Mouse (Mus musculus) kidney, embryonic 15.5 days (tissue): ENCODE results near the gene Wnt3. TPM values are rescaled to one million over a fixed set of nuclear protein-coding genes. Genes with fewer than 3 reads are reported as not detected.

ENCODE experiments used
- ATAC-seq: fragments of 200-750 bp; cut with Nextera tagmentation; replicated peaks from 2 replicates; pipeline ENCODE4 v1.8.0; 2017; ENCODE audit warnings: moderate TSS enrichment; ENCODE audit not compliant: low FRiP score
- H3K27ac ChIP-seq: fragments of 300-500 bp; sonication (generic); 2 replicates; pipeline ENCODE4 v1.5.1; 2015; ENCODE audit warnings: mild to moderate bottlenecking, inconsistent platforms
- H3K27me3 ChIP-seq: fragments of 300-500 bp; sonication (generic); 2 replicates; pipeline ENCODE4 v1.6.1; 2015; ENCODE audit warnings: inconsistent platforms
- H3K36me3 ChIP-seq: fragments of 300-500 bp; sonication (generic); 2 replicates; pipeline ENCODE4 v1.6.1; 2015; ENCODE audit warnings: inconsistent platforms
- H3K4me1 ChIP-seq: fragments of 300-500 bp; sonication (generic); 2 replicates; pipeline ENCODE4 v1.6.1; 2015; ENCODE audit warnings: inconsistent platforms
- H3K4me2 ChIP-seq: fragments of 300-500 bp; sonication (generic); 2 replicates; pipeline ENCODE4 v1.6.1; 2015; ENCODE audit warnings: moderate library complexity, mild to moderate bottlenecking, inconsistent platforms
- H3K4me3 ChIP-seq: fragments of 300-500 bp; sonication (generic); replicated peaks from 2 replicates; pipeline ENCODE4 v1.5.1; 2015; ENCODE audit warnings: mild to moderate bottlenecking, inconsistent platforms
- H3K9ac ChIP-seq: fragments of 300-500 bp; sonication (generic); 2 replicates; pipeline ENCODE4 v1.6.1; 2015; ENCODE audit warnings: mild to moderate bottlenecking, inconsistent platforms
- H3K9me3 ChIP-seq: fragments of 300-500 bp; sonication (generic); replicated peaks from 2 replicates; pipeline ENCODE4 v1.6.1; 2016; ENCODE audit warnings: inconsistent platforms
- WGBS: fragments of 180-500 bp; shearing (Covaris S2); methylation state at CpG from one replicate; pipeline ENCODE4 v1.1.7; 2015; ENCODE audit warnings: mixed read lengths; 5-methylcytosine and 5-hydroxymethylcytosine counted together
- polyA plus RNA-seq: library from polyadenylated mRNA; unstranded; fragments of >200 nt; fragmentation: Nextera tagmentation; extraction: Ambion mirVana; gene quantifications from 2 replicates; pipeline ENCODE4 v1.2.1, GENCODE M21; 2015

Gene Wnt3
- polyA plus RNA-seq, 1 experiment from 2014 or later, result 0.19 TPM

GRCm38 (mm10) chr11:103827201-103827600 is 53.3 kb downstream of the Wnt3 start:
- no peaks in the 10 kb centered on the region for H3K27me3 ChIP-seq
- no peak overlapping the region for H3K4me3 ChIP-seq
- no peak overlapping the region for H3K9ac ChIP-seq
- no peak for ATAC-seq
- 88% methylated on average over 6 of the region's 6 CpGs for WGBS
- H3K36me3 ChIP-seq, result peaks cover 42% of the 10 kb centered on the region
- H3K4me2 ChIP-seq, result no peak overlapping the region
- no peak overlapping the region for H3K27ac ChIP-seq
- H3K4me1 ChIP-seq, result no peaks in the 10 kb centered on the region
- no peaks in the 10 kb centered on the region for H3K9me3 ChIP-seq

- Histone ChIP-seq H3K4me1 (no peaks in the 10 kb centered on the region), H3K9ac (no peak overlapping the region), H3K27ac (no peak overlapping the region), H3K4me2 (no peak overlapping the region), H3K9me3 (no peaks in the 10 kb centered on the region), H3K36me3 (peaks cover 26% of the 10 kb centered on the region), H3K27me3 (no peaks in the 10 kb centered on the region), H3K4me3 (no peak overlapping the region)
- ATAC-seq, result no peak
- 74% methylated on average over 7 of the region's 7 CpGs for WGBS
Observed at GRCm38 (mm10) chr11:103828866-103829265, 54.9 kb downstream of the Wnt3 start.

GRCm38 (mm10) chr11:103829956-103830355 is 56.0 kb downstream of the Wnt3 start:
- Histone ChIP-seq H3K4me3 (no peak overlapping the region), H3K36me3 (peaks cover 24% of the 10 kb centered on the region), H3K4me1 (no peaks in the 10 kb centered on the region), H3K4me2 (no peak overlapping the region), H3K9me3 (no peaks in the 10 kb centered on the region), H3K27ac (no peak overlapping the region), H3K27me3 (no peaks in the 10 kb centered on the region), H3K9ac (no peak overlapping the region)
- no peak for ATAC-seq
- WGBS, result 77% methylated on average over 4 of the region's 4 CpGs

- H3K9ac ChIP-seq, result no peak overlapping the region
- no peaks in the 10 kb centered on the region for H3K4me1 ChIP-seq
- no peak overlapping the region for H3K4me3 ChIP-seq
- ATAC-seq, result no peak
- no peaks in the 10 kb centered on the region for H3K9me3 ChIP-seq
- H3K27me3 ChIP-seq, result no peaks in the 10 kb centered on the region
- peaks cover 20% of the 10 kb centered on the region for H3K36me3 ChIP-seq
- no peak overlapping the region for H3K27ac ChIP-seq
- no peak overlapping the region for H3K4me2 ChIP-seq
- 90% methylated on average over 9 of the region's 9 CpGs for WGBS
Observed at GRCm38 (mm10) chr11:103830476-103830875, 56.5 kb downstream of the Wnt3 start.

GRCm38 (mm10) chr11:103831766-103832165 is 57.8 kb downstream of the Wnt3 start:
- Histone ChIP-seq H3K9me3 (no peaks in the 10 kb centered on the region), H3K27me3 (no peaks in the 10 kb centered on the region), H3K36me3 (peaks cover 13% of the 10 kb centered on the region), H3K27ac (no peak overlapping the region), H3K4me1 (no peaks in the 10 kb centered on the region), H3K4me2 (no peak overlapping the region), H3K9ac (no peak overlapping the region), H3K4me3 (no peak overlapping the region)
- 82% methylated on average over 3 of the region's 3 CpGs for WGBS
- ATAC-seq, result no peak

GRCm38 (mm10) chr11:103832331-103832730 is 58.4 kb downstream of the Wnt3 start:
- ATAC-seq, result no peak
- no peak overlapping the region for H3K4me2 ChIP-seq
- no peak overlapping the region for H3K4me3 ChIP-seq
- WGBS, result 88% methylated on average over 4 of the region's 4 CpGs
- H3K27me3 ChIP-seq, result no peaks in the 10 kb centered on the region
- H3K9ac ChIP-seq, result no peak overlapping the region
- no peak overlapping the region for H3K27ac ChIP-seq
- no peaks in the 10 kb centered on the region for H3K4me1 ChIP-seq
- H3K36me3 ChIP-seq, result peaks cover 7% of the 10 kb centered on the region
- no peaks in the 10 kb centered on the region for H3K9me3 ChIP-seq

GRCm38 (mm10) chr11:103838955-103839354 is 65.0 kb downstream of the Wnt3 start:
- Histone ChIP-seq H3K4me3 (no peak overlapping the region), H3K4me2 (no peak overlapping the region), H3K4me1 (peaks cover 14% of the 10 kb centered on the region), H3K27ac (no peak overlapping the region), H3K27me3 (no peaks in the 10 kb centered on the region), H3K36me3 (no peaks in the 10 kb centered on the region), H3K9me3 (no peaks in the 10 kb centered on the region), H3K9ac (no peak overlapping the region)
- ATAC-seq, result no peak
- 73% methylated on average over 2 of the region's 2 CpGs for WGBS

GRCm38 (mm10) chr11:103840834-103841233 is 66.9 kb downstream of the Wnt3 start:
- no peaks in the 10 kb centered on the region for H3K9me3 ChIP-seq
- H3K27ac ChIP-seq, result no peak overlapping the region
- peaks cover 14% of the 10 kb centered on the region for H3K4me1 ChIP-seq
- ATAC-seq, result no peak
- 6% methylated on average over 11 of the region's 11 CpGs for WGBS
- H3K4me2 ChIP-seq, result peak overlapping the region; percentile 21; the same call in 1 of the 2 replicates
- H3K27me3 ChIP-seq, result no peaks in the 10 kb centered on the region
- no peak overlapping the region for H3K4me3 ChIP-seq
- no peaks in the 10 kb centered on the region for H3K36me3 ChIP-seq
- H3K9ac ChIP-seq, result no peak overlapping the region

GRCm38 (mm10) chr11:103848287-103848686 is 74.3 kb downstream of the Wnt3 start:
- ATAC-seq, result no peak
- no peak overlapping the region for H3K4me2 ChIP-seq
- H3K27me3 ChIP-seq, result no peaks in the 10 kb centered on the region
- no peak overlapping the region for H3K9ac ChIP-seq
- 85% methylated on average over 11 of the region's 11 CpGs for WGBS
- no peaks in the 10 kb centered on the region for H3K4me1 ChIP-seq
- no peak overlapping the region for H3K4me3 ChIP-seq
- H3K27ac ChIP-seq, result no peak overlapping the region
- 0 out of 2 replicates have a peak, but pooled peaks cover 4% of the 10 kb centered on the region for H3K36me3 ChIP-seq
- no peaks in the 10 kb centered on the region for H3K9me3 ChIP-seq

- Histone ChIP-seq H3K9me3 (no peaks in the 10 kb centered on the region), H3K4me3 (no peak overlapping the region), H3K27ac (no peak overlapping the region), H3K27me3 (no peaks in the 10 kb centered on the region), H3K4me2 (no peak overlapping the region), H3K9ac (no peak overlapping the region), H3K4me1 (0 out of 2 replicates have a peak, but pooled peaks cover 3% of the 10 kb centered on the region), H3K36me3 (0 out of 2 replicates have a peak, but pooled peaks cover 7% of the 10 kb centered on the region)
- ATAC-seq, result no peak
- WGBS, result 52% methylated on average over 16 of the region's 16 CpGs
Observed at GRCm38 (mm10) chr11:103852590-103853283, 78.8 kb downstream of the Wnt3 start.

- 52% methylated on average over 10 of the region's 10 CpGs for WGBS
- H3K9ac ChIP-seq, result no peak overlapping the region
- no peaks in the 10 kb centered on the region for H3K27me3 ChIP-seq
- 0 out of 2 replicates have a peak, but pooled peaks cover 3% of the 10 kb centered on the region for H3K4me1 ChIP-seq
- H3K36me3 ChIP-seq, result 0 out of 2 replicates have a peak, but pooled peaks cover 6% of the 10 kb centered on the region
- H3K9me3 ChIP-seq, result no peaks in the 10 kb centered on the region
- no peak overlapping the region for H3K4me2 ChIP-seq
- H3K4me3 ChIP-seq, result no peak overlapping the region
- no peak for ATAC-seq
- no peak overlapping the region for H3K27ac ChIP-seq
Observed at GRCm38 (mm10) chr11:103853284-103853920, 79.5 kb downstream of the Wnt3 start.

GRCm38 (mm10) chr11:103854294-103854693 is 80.3 kb downstream of the Wnt3 start:
- Histone ChIP-seq H3K9me3 (no peaks in the 10 kb centered on the region), H3K4me1 (0 out of 2 replicates have a peak, but pooled peaks cover 3% of the 10 kb centered on the region), H3K9ac (no peak overlapping the region), H3K36me3 (0 out of 2 replicates have a peak, but pooled peaks cover 6% of the 10 kb centered on the region), H3K4me3 (no peak overlapping the region), H3K27ac (no peak overlapping the region), H3K4me2 (no peak overlapping the region), H3K27me3 (no peaks in the 10 kb centered on the region)
- WGBS, result 57% methylated on average over 9 of the region's 9 CpGs
- ATAC-seq, result no peak
